Mouse (Mus musculus) telencephalon, adult 2 months (tissue): ENCODE measurements around the gene Dgkh.
A peak's percentile ranks its signal among the peaks of the same experiment; 100 is the strongest.

Experiments used
- DNase-seq: peaks from one replicate; pipeline ENCODE4 v3.0.0-alpha.2; 2011; ENCODE audit warnings: low read depth, low spot score

Dgkh gene

GRCm38 (mm10) chr14:78722031-78722430 lies 10.5 kb downstream of the Dgkh start:
- no peak for DNase-seq

DNA sequence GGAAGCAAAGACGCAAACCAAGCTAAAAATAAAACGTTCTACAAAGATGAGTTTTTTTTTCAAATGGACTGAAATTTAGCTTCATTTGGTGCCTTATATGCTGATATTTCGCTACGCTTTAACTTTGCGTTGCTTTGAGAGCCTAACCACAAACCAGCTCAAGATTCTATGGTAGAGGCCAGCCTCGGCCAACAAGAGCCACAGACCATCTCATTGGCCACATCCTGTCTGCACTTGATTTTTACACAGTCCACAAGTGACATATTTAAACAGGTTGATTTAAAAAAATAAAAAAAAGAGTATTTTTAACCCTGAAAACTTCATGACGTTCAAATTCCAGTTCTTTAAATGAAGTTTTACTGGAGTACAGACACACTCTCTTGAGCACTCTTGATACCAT lies 16.5 kb downstream of the Dgkh start:
- DNase-seq = no peak

DNA sequence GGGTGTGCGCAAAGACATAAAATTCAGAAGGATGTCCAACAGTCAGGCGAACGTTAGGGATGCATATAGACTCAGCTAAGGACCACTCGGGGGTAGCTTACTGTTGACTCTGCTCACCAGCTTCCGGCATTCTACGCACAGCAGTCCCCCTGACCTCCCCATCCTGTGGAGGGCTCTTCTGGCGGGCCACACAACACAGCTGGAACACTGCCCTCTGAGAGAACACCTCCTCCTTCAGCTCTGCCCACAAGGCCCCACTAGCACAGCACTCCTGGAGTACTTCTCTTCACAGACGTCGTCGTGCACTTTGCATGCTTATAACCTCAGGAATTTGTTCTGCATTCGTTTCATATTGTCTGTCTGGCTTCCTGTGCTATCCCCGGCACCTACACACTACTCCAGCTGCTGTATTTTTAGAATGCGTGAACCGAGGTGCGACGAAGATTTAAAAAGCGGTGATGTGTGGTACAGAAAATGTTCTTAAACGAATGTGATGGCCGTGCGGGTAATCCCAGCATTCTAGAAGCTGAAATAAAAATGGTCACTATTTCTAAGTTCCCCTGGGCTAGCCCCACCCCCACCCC lies 19.9 kb downstream of the Dgkh start:
- peak; percentile 68 for DNase-seq

DNA sequence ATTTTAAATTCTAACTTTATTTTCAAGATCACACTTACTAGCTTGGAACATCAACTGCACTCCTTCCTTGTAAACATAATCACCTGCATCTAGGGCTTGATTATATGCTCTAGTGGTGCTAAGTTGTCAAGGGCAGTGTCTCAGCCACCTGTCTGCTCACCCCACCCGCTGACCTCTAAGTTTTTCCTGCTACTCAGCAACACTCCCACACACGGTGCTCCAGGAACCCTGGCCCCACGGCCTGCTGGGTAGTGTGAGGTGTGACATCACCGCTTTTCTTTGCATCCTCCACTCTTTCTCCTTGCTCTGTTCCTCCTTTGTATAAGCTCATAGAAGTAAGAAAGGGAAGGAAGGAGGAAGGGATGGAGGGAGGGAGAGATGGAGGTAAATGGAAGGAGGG lies 21.9 kb downstream of the Dgkh start:
- no peak for DNase-seq

DNA sequence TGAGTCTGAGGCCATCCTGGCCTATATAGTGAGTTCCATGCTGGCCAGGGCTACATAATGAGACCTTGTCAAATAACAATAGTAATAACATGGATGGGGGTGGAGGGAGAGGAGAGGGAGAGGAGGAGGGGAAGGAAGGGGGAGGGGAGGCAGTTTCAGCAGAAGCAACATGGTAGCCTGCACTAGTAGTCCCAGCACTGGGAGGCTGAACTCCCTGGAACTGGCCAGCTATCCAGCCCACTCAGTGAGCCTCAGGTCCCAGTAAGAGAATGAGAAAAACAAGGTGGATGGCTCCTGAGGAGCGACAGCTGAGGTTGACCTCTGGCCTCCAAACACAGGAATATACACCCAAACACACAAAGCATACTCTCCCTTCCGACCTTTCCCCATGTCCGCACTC lies 27.0 kb downstream of the Dgkh start:
- DNase-seq = no peak

- peak; percentile 34 for DNase-seq
Measured at GRCm38 (mm10) chr14:78703989-78704388, 28.6 kb downstream of the Dgkh start.

DNA sequence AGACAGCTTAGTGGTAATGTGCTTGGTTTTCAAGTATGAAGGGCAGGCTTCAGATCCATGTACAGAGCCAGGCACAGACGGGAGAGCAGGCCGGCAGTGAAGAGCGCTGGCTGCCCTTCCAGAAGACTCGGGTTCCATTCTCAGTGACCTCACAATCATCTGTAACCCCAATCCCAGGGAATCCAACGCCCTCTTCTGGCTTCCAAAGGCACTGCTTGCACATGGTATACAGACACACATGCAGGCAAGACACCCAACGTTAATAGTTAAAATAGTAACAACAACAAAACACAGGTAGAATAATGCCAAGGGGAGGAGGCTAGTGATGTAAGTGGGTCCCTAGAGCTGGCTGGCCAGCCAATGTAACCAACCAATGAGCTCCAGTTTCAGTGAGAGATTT lies 29.2 kb downstream of the Dgkh start:
- no peak for DNase-seq

GRCm38 (mm10) chr14:78702048-78702447 lies 30.5 kb downstream of the Dgkh start:
- DNase-seq = no peak

GRCm38 (mm10) chr14:78701501-78701900 lies 31.1 kb downstream of the Dgkh start:
- DNase-seq = no peak

DNA sequence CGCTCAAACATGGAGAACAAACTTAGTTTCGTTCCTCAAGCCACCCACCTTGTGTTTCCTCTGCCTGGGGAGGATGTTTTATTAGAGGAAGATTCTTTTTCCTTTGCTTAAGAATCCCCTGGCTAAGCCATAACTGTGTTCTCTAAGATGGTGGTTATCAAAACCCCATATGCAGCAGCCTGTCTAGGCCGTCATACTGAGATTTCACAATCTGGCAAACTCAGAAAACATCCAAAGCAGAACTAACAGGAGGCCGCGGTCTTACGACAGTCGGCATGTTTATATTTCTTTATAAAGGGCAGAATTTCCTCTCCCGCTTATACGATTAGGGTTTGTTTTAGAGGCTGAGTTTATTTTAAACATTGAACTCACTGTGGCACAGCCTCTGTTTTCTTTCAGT lies 31.5 kb downstream of the Dgkh start:
- no peak for DNase-seq

- DNase-seq = no peak
Measured at GRCm38 (mm10) chr14:78699634-78700033, 32.9 kb downstream of the Dgkh start.

DNA sequence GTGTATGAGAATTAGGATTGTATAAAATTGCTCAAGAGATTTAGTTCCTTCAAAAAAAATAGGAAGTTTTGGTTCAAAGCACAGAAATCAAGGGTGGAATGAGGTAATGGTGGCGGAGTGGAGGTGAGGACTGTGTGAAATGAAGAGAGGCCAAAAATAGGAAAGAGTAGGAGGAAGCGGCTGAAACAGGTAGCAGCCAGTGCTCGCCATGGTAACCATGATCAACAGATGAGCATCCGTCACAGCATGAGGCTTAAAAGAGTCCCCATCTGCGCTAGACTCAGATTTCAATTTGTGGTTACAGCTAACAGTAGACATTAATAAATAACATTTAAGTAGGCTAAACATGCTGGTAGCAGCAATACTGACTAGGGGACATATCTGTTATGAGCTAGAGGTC lies 33.4 kb downstream of the Dgkh start:
- DNase-seq = peak; percentile 70

GRCm38 (mm10) chr14:78694121-78694520 lies 38.5 kb downstream of the Dgkh start:
- no peak for DNase-seq

DNA sequence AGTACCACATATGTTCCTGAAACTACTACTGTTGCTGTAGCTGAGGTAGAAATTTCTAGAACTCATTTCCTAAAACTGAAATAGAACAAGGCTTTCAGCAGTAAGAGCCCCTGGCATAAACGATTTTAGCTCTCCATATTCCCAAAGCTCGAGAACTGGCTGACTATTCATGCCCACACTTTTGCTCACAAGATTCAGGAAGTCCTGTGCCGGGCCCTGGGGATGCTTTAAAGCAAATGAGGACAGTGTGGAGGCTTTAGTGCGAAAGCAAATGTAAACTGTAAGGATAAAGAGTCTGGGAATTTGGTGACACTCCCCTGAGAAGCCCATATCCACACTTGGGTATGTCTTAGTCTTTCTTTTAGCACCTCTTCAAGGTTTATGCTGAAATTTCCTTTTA lies 40.0 kb downstream of the Dgkh start:
- DNase-seq = peak; percentile 54

DNA sequence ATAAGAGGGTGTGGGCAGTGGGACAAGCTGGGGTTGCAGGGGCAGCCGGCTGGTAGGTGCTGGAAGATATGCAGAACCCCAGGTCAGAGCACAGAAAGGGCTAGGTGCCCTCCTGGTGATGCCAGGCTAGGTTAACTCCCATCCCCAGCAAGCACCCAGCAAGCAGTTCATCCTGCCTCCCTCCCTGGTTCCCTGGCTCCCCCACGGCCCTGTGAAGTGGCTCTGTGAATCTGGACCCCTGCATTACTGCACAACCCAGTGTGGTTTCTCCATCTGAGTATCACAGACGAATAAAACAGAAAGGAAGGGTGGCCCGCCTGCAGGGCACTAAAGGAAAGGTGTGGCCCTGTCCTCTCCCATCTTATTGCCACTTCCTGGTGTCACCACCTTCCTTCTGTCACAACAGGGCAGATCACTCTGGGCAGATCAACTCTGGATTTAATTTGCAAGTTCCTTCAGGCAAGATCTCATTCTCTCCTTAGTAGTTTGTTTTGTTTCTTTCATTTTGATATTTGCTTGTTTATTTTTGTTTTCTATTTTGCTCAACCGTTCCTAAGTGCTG lies 40.6 kb downstream of the Dgkh start:
- DNase-seq = no peak

DNA sequence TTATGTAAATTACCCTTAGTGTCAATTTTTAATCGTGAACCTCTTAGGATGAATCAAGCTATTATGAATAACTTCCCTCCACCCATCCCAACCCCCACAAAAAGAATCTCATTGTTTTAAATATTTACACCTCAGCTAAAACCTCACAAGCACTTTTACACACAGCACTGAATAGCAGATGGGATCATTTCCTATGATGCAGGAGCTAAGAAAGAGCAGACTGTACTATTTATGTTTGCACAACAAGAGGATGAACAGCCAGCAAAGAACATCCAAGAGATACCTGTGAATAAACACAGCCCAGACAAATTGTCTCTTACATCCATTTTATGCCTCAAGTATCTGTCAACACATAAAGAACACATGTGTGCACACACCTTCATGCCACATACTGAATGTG lies 41.7 kb downstream of the Dgkh start:
- no peak for DNase-seq

DNA sequence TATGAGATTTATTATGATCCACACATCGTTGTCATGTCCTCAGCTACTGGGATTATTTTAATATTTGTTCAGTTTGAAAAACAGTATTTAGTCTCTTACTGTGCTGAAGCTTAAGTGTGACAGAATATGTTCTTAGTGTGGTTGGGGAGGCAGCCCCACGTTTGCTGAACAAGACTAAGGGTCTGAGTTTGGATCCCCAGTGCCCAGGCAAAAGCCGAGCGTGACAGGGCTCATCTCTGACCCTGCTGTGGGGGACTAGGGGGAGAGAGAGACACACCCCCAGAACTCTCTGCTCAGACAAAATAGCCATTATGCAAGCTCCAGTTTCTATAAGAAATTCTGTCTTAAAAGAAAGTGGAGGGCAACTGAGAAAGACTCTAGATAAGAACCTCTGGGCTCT lies 42.2 kb downstream of the Dgkh start:
- no peak for DNase-seq

DNA sequence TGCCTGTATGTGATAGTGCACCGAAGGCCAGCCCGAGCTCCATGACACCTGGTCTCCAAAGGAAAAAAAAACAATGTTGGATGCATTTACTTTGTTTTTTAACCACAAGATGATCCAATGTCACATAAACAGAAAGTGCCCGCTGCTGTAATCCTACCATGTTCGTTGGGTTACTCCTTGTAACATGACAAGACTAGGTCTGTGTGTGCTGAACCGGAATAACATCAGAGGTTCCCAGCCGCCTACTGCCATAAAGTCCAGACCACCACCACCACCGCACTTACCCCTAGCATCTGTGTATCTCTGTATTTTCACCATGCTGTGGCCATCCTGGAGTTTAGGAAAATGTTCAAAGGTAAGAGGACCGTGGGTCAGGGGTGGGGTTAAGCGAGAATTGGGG lies 42.6 kb downstream of the Dgkh start:
- DNase-seq = no peak

DNA sequence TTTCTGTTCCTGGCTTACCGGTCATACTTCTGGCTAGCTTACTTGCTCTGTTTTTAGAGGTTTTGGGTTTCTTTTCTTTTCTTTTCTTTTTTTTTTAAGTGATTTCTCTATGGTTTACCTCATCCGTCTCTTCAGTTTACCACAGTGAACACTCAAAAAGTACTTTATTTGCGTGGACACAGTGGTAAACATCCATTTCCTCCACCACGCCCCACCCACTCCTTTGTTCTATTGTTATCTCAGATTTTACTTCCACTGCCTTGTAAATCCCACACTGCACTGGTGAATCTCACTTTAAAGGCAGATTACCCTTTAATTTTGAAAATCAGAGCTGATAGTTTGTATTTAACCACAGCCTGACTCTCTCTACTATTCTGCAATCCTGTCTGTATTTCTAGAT lies 44.9 kb downstream of the Dgkh start:
- no peak for DNase-seq

DNA sequence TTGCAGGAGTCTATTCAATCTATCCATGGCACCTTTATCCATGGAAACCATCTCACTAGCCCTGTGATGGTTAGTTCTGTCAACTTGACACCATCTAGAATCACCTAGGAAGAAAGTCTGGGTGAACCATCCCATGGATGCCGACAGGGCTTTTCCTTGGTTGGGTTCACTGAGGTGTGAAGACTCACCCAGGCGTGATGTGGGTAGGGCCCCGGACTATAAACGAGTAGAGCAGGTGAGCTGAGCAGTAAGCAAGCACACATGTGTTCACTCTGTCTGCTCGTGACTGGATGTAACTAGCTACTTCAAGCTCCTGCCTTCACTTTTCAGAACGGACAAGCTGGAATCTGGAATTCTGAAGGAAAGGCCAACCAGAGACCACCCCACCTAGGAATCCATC lies 45.9 kb downstream of the Dgkh start:
- no peak for DNase-seq

GRCm38 (mm10) chr14:78684171-78684570 lies 48.4 kb downstream of the Dgkh start:
- no peak for DNase-seq

GRCm38 (mm10) chr14:78678981-78679380 lies 53.6 kb downstream of the Dgkh start:
- DNase-seq = no peak

- peak; percentile 83 for DNase-seq
Measured at GRCm38 (mm10) chr14:78677852-78678588, 54.6 kb downstream of the Dgkh start.
